Mouse (Mus musculus) small intestine, adult 2 months (tissue): ENCODE data around the gene Fli1. TPM values are rescaled to one million over a fixed set of nuclear protein-coding genes. Genes with fewer than 3 reads are reported as not detected.

Experiments used
- H3K27ac ChIP-seq: fragments of 200-500 bp; 2 replicates; pipeline ENCODE4 v1.5.1; 2012; ENCODE audit warnings: low read depth, low read length, control low read depth, inconsistent platforms; ENCODE audit not compliant: insufficient read depth
- H3K27me3 ChIP-seq: fragments of 200-500 bp; 2 replicates; pipeline ENCODE4 v1.6.1; 2012; ENCODE audit warnings: mild to moderate bottlenecking, moderate library complexity, low read length, inconsistent platforms; ENCODE audit not compliant: control insufficient read depth, insufficient read depth
- H3K36me3 ChIP-seq: fragments of 200-500 bp; 2 replicates; pipeline ENCODE4 v1.6.1; 2012; ENCODE audit warnings: mild to moderate bottlenecking, low read length, control low read depth, inconsistent platforms; ENCODE audit not compliant: control insufficient read depth, insufficient read depth
- H3K4me1 ChIP-seq: fragments of 200-500 bp; 2 replicates; pipeline ENCODE4 v1.6.1; 2012; ENCODE audit warnings: low read length, inconsistent platforms, mixed read lengths; ENCODE audit not compliant: control insufficient read depth, insufficient read depth, insufficient read length
- H3K4me3 ChIP-seq: fragments of 200-500 bp; 2 replicates; pipeline ENCODE4 v1.5.1; 2012; ENCODE audit warnings: low read depth, mild to moderate bottlenecking, control low read depth, inconsistent platforms, low read length, moderate library complexity
- CTCF ChIP-seq: fragments of 200-500 bp; IDR thresholded peaks from 2 replicates; pipeline ENCODE4 v1.5.1; 2012; ENCODE audit warnings: low read depth, mild to moderate bottlenecking, control low read depth, inconsistent platforms, low read length, moderate library complexity, mixed read lengths; ENCODE audit not compliant: insufficient replicate concordance, insufficient read length; ENCODE audit errors: extremely low read depth
- POLR2A ChIP-seq: fragments of 200-500 bp; IDR thresholded peaks from 2 replicates; pipeline ENCODE4 v1.6.1; 2012; ENCODE audit warnings: low read depth, mild to moderate bottlenecking, control low read depth, inconsistent platforms, low read length, moderate library complexity
- WGBS: fragments of 180-500 bp; shearing (Covaris S2); methylation state at CpG from one replicate; pipeline ENCODE4 v1.1.7; 2018; 5-methylcytosine and 5-hydroxymethylcytosine counted together
- polyA plus RNA-seq: library from polyadenylated mRNA; depleted of rRNA; stranded (reverse); fragments of >200 nt; gene quantifications from 2 replicates; pipeline ENCODE4 v1.2.3, GENCODE M21; 2012; rRNA removed

Gene Fli1
- polyA plus RNA-seq: 1.8 and 3.1 TPM in 2 replicates

GRCm38 (mm10) chr9:32542212-32543039, at the start of gene Fli1:
Gene Fli1 (minus strand): TSS chr9:32542861.
- H3K27me3 ChIP-seq: peaks cover 46% of the 10 kb centered on the region
- peak within 1 kb of the TSS; percentile 77 for H3K4me3 ChIP-seq
- 2% methylated on average over 41 of the region's 41 CpGs for WGBS
- no peaks in the 10 kb centered on the region; the same call in 1 of the 2 replicates for H3K4me1 ChIP-seq
- no peak for TF ChIP-seq POLR2A
- no peaks in the 10 kb centered on the region for H3K36me3 ChIP-seq
- peak within 1 kb of the TSS; percentile 84 for H3K27ac ChIP-seq

- Histone ChIP-seq H3K36me3 (no peaks in the 10 kb centered on the region), H3K27me3 (no peaks in the 10 kb centered on the region), H3K27ac (peak overlapping the region; percentile 36; the same call in 1 of the 2 replicates), H3K4me3 (no peak overlapping the region), H3K4me1 (peaks cover 3% of the 10 kb centered on the region)
- WGBS: 12% methylated on average over 14 of the region's 14 CpGs
- TF ChIP-seq CTCF: peak; percentile 61; the same call in 1 of the 2 replicates
- no peak for TF ChIP-seq POLR2A
Observed at GRCm38 (mm10) chr9:32591732-32592582, 49.3 kb upstream of the Fli1 start.

GRCm38 (mm10) chr9:32590571-32590970, 47.9 kb upstream of the Fli1 start:
- no peaks in the 10 kb centered on the region for H3K36me3 ChIP-seq
- peaks cover 3% of the 10 kb centered on the region for H3K4me1 ChIP-seq
- H3K27me3 ChIP-seq: no peaks in the 10 kb centered on the region
- no peak overlapping the region for H3K27ac ChIP-seq
- 71% methylated on average over 5 of the region's 5 CpGs for WGBS
- no peak for TF ChIP-seq CTCF
- no peak for TF ChIP-seq POLR2A
- no peak overlapping the region for H3K4me3 ChIP-seq

- 11% methylated on average over 8 of the region's 8 CpGs for WGBS
- Histone ChIP-seq H3K27ac (no peak overlapping the region), H3K36me3 (no peaks in the 10 kb centered on the region), H3K4me3 (no peak overlapping the region), H3K27me3 (no peaks in the 10 kb centered on the region), H3K4me1 (peaks cover under 1% of the 10 kb centered on the region)
- TF ChIP-seq POLR2A (no peak), CTCF (peak; percentile 89; the same call in 1 of the 2 replicates)
Observed at GRCm38 (mm10) chr9:32589900-32590299, 47.2 kb upstream of the Fli1 start.

GRCm38 (mm10) chr9:32585357-32585756, 42.7 kb upstream of the Fli1 start:
- Histone ChIP-seq H3K4me3 (no peak overlapping the region), H3K27me3 (no peaks in the 10 kb centered on the region), H3K27ac (no peak overlapping the region), H3K36me3 (no peaks in the 10 kb centered on the region), H3K4me1 (no peaks in the 10 kb centered on the region)
- TF ChIP-seq POLR2A: no peak
- TF ChIP-seq CTCF: peak; percentile 62; the same call in 1 of the 2 replicates
- WGBS: 41% methylated on average over 7 of the region's 7 CpGs

GRCm38 (mm10) chr9:32583905-32584304, 41.2 kb upstream of the Fli1 start:
- 37% methylated on average over 6 of the region's 6 CpGs for WGBS
- H3K27ac ChIP-seq: no peak overlapping the region

More at GRCm38 (mm10) chr9:32583905-32584304, 41.2 kb upstream of the Fli1 start:
- Histone ChIP-seq H3K4me3 (no peak overlapping the region), H3K4me1 (no peaks in the 10 kb centered on the region), H3K27me3 (no peaks in the 10 kb centered on the region), H3K36me3 (no peaks in the 10 kb centered on the region)
- TF ChIP-seq CTCF (no peak), POLR2A (no peak)
